Mouse (Mus musculus) kidney, adult 8-10 months (tissue): Measurements from ENCODE around the gene Stim2.

Source experiments
- DNase-seq, 2 experiments: peaks; one replicate each; pipeline ENCODE4 v3.0.0; 2022

Stim2 gene

GRCm38 (mm10) chr5:54148091-54148795 lies 149.9 kb downstream of the Stim2 start:
- no peak for DNase-seq

- DNase-seq, result no peak
Measured at GRCm38 (mm10) chr5:54154503-54155226, 156.4 kb downstream of the Stim2 start.

- no peak for DNase-seq
Measured at GRCm38 (mm10) chr5:54155227-54155776, 157.0 kb downstream of the Stim2 start.

- DNase-seq, result no peak
Measured at GRCm38 (mm10) chr5:54155916-54156315, 157.6 kb downstream of the Stim2 start.

- DNase-seq, result no peak
Measured at GRCm38 (mm10) chr5:54156944-54157527, 158.7 kb downstream of the Stim2 start.

- DNase-seq, result no peak
Measured at GRCm38 (mm10) chr5:54158230-54158629, 159.9 kb downstream of the Stim2 start.

GRCm38 (mm10) chr5:54159156-54159793 lies 161.0 kb downstream of the Stim2 start:
- no peak for DNase-seq

- DNase-seq, result no peak
Measured at GRCm38 (mm10) chr5:54160561-54160960, 162.3 kb downstream of the Stim2 start.

GRCm38 (mm10) chr5:54163890-54164289 lies 165.6 kb downstream of the Stim2 start:
- DNase-seq, result no peak
